Mouse (Mus musculus) heart, embryonic 12.5 days (tissue): ENCODE data around the gene Ank2. TPM values are rescaled to one million over a fixed set of nuclear protein-coding genes. Genes with fewer than 3 reads are reported as not detected.

ENCODE experiments used
- ATAC-seq: fragments of 200-750 bp; cut with Nextera tagmentation; 2 replicates; pipeline ENCODE4 v1.8.0; 2017; ENCODE audit warnings: moderate TSS enrichment, moderate library complexity; ENCODE audit not compliant: insufficient number of reproducible peaks, low FRiP score
- H3K27ac ChIP-seq: fragments of 300-500 bp; sonication (generic); 2 replicates; pipeline ENCODE4 v1.5.1; 2016; ENCODE audit warnings: mild to moderate bottlenecking, moderate library complexity; ENCODE audit not compliant: poor library complexity, severe bottlenecking
- H3K27me3 ChIP-seq: fragments of 300-500 bp; sonication (generic); replicated peaks from 2 replicates; pipeline ENCODE4 v1.6.1; 2016; ENCODE audit warnings: mild to moderate bottlenecking, moderate library complexity
- H3K36me3 ChIP-seq: fragments of 300-500 bp; sonication (generic); 2 replicates; pipeline ENCODE4 v1.6.1; 2016; ENCODE audit warnings: mild to moderate bottlenecking, moderate library complexity
- H3K4me1 ChIP-seq: fragments of 300-500 bp; sonication (generic); replicated peaks from 2 replicates; pipeline ENCODE4 v1.6.1; 2016; ENCODE audit warnings: mild to moderate bottlenecking
- H3K4me2 ChIP-seq: fragments of 300-500 bp; sonication (generic); 2 replicates; pipeline ENCODE4 v1.6.1; 2016; ENCODE audit warnings: mild to moderate bottlenecking, moderate library complexity
- H3K4me3 ChIP-seq: fragments of 300-500 bp; sonication (generic); 2 replicates; pipeline ENCODE4 v1.5.1; 2016; ENCODE audit warnings: mild to moderate bottlenecking
- H3K9ac ChIP-seq: fragments of 300-500 bp; sonication (generic); 2 replicates; pipeline ENCODE4 v1.6.1; 2016; ENCODE audit warnings: mild to moderate bottlenecking, moderate library complexity
- H3K9me3 ChIP-seq: fragments of 300-500 bp; sonication (generic); replicated peaks from 2 replicates; pipeline ENCODE4 v1.6.1; 2016; ENCODE audit warnings: mild to moderate bottlenecking, moderate library complexity
- WGBS: fragments of 180-500 bp; shearing (Covaris S2); methylation state at CpG from one replicate; pipeline ENCODE4 v1.1.7; 2016; 5-methylcytosine and 5-hydroxymethylcytosine counted together
- polyA plus RNA-seq: library from polyadenylated mRNA; unstranded; fragments of >200 nt; fragmentation: Nextera tagmentation; extraction: Ambion mirVana; gene quantifications from 2 replicates; pipeline ENCODE4 v1.2.1, GENCODE M21; 2016

The Ank2 gene
- polyA plus RNA-seq, 1 experiment from 2014 or later = 42.5 TPM

DNA sequence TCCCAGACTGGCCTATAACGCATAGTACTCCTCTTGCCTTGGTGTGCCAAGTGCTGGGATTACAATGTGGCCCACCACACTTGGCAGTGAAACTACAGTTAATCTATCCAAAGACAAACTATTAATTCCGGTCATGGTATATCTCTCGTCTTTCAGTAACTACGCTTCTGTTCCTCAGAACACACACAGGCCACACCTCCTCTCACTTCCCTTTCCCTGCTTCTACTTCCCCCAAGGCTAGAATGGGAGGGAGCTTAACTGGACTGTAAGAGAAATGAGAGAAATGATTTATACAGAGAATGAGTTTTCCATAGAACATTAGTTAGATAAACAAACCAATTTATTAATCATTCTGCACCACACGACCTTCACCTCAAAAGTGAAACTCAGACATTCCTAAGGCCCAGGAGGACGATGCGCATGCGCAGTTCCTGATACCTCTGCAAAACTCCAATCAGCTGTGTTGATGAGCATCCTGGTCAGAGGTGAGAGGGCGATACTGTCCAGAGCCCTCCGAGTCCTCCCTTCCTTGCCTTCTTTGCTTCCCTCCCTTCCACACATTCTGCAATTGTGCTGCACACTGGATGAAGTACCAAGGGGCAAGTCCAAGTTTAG is 206.2 kb downstream of the Ank2 start:
- no peaks in the 10 kb centered on the region for H3K27me3 ChIP-seq
- H3K4me3 ChIP-seq = no peak overlapping the region
- no peak overlapping the region for H3K9ac ChIP-seq
- H3K36me3 ChIP-seq = no peaks in the 10 kb centered on the region
- H3K4me2 ChIP-seq = no peak overlapping the region
- peaks cover 21% of the 10 kb centered on the region for H3K4me1 ChIP-seq
- no peaks in the 10 kb centered on the region for H3K9me3 ChIP-seq
- WGBS = 83% methylated on average over 10 of the region's 10 CpGs
- ATAC-seq = no peak
- no peak overlapping the region for H3K27ac ChIP-seq

DNA sequence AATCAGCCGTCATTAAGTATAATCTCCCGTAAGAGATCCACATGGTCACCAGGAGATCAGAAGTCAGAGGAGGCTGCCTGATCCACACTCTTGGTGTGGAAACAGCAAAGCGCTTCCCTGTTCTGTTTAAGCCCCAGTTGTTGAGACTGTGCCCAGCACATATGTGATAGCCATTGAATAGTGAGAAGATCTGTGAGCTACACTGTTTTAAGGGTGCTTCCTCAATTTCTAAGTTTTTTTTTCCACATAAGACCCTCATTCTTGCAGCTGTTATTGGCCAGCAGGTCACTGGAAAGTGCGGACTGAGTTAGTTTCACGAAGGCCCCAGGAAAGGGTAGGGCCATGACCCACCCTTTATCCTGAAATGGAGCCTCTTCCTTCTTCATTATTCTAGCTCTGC is 216.9 kb downstream of the Ank2 start:
- Histone ChIP-seq H3K27me3 (no peaks in the 10 kb centered on the region), H3K4me1 (no peaks in the 10 kb centered on the region), H3K27ac (no peak overlapping the region), H3K9ac (no peak overlapping the region), H3K4me2 (no peak overlapping the region), H3K36me3 (no peaks in the 10 kb centered on the region), H3K4me3 (no peak overlapping the region), H3K9me3 (no peaks in the 10 kb centered on the region)
- WGBS = 89% methylated on average over 5 of the region's 5 CpGs
- ATAC-seq = no peak

DNA sequence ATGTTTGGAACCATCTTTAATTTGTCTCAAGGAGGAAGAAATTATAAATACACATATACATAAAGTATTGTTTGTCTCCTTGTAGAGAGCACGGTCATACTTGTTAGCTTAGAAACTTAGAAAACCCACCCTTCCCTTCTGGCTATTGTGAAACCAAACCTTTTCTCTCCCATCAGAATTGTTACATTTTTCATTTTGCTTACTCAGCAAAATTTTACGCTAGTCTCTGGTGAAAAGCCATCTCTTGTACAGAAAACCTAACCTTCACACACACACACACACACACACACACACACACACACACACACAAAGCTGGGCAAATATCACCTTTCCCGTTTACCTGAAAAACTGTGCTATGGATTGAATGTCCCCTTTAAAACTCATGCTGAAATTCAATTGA is 217.8 kb downstream of the Ank2 start:
- WGBS = 91% methylated on average over 3 of the region's 3 CpGs
- Histone ChIP-seq H3K36me3 (no peaks in the 10 kb centered on the region), H3K4me2 (no peak overlapping the region), H3K9me3 (no peaks in the 10 kb centered on the region), H3K4me1 (no peaks in the 10 kb centered on the region), H3K9ac (no peak overlapping the region), H3K4me3 (no peak overlapping the region), H3K27ac (no peak overlapping the region), H3K27me3 (no peaks in the 10 kb centered on the region)
- no peak for ATAC-seq

DNA sequence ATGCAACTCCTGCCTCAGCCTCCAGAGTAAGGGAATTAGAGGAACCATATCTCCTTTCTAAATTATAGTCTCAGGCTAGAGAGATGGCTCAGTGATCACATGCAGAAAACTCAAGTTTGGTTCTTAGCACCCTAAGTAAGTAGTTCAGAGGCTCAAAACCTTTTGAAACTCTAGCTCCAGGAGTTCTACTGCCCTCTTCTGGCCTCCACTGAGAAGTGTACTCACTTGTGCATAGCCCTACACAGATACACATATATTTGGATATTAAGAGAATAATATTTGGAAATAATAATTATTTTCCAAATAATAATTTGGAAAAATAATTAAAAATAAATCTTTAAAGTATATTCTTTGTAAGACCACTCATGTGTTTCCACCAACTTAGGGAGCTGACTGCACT is 218.8 kb downstream of the Ank2 start:
- Histone ChIP-seq H3K9ac (no peak overlapping the region), H3K4me3 (no peak overlapping the region), H3K27ac (no peak overlapping the region), H3K4me2 (no peak overlapping the region), H3K27me3 (no peaks in the 10 kb centered on the region), H3K4me1 (no peaks in the 10 kb centered on the region), H3K36me3 (no peaks in the 10 kb centered on the region), H3K9me3 (no peaks in the 10 kb centered on the region)
- ATAC-seq = no peak

DNA sequence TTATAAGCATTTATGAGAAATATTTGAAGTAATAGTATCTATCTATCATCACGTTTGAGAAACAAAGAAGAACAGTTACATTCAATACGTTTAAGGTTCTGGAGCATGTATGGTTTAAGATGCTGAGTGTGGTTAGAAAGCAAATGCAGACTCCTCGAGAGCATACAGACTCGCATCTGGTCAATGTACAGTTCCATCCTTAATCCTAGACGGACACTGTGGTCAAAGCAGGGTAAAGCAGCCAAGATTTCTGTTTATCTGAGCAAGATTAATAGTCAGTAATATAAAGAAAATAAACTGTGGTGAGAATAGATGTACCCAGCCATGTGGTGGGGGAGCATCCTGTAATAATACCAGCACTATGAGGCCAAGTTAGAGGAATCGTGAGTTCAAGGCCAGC is 223.2 kb downstream of the Ank2 start:
- WGBS = 76% methylated on average over 6 of the region's 6 CpGs
- H3K4me3 ChIP-seq = no peak overlapping the region
- no peaks in the 10 kb centered on the region for H3K36me3 ChIP-seq
- H3K27ac ChIP-seq = no peak overlapping the region
- H3K4me1 ChIP-seq = no peaks in the 10 kb centered on the region
- H3K9ac ChIP-seq = no peak overlapping the region
- no peak for ATAC-seq
- no peaks in the 10 kb centered on the region for H3K27me3 ChIP-seq
- H3K4me2 ChIP-seq = no peak overlapping the region
- H3K9me3 ChIP-seq = no peaks in the 10 kb centered on the region

DNA sequence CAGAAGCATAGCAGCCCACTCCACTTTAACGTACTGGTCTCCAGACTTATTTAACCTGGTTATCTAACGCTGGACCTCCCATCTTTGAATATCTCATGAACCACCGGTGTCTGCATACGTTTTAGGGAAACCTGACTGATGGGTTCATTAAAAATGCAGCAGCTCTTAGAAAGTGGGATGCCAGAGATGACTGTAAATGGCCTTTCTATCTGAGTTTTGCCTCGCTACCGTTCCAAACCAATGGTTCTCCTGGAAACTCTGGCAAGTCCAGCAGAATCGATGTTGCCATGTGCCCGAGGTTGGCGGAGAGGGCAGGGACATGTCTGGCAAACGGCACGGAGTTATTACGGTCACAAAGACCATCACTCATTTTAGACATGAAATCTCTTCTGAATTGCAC is 226.3 kb downstream of the Ank2 start:
- Histone ChIP-seq H3K27ac (no peak overlapping the region), H3K27me3 (no peaks in the 10 kb centered on the region), H3K4me3 (no peak overlapping the region), H3K36me3 (no peaks in the 10 kb centered on the region), H3K4me2 (no peak overlapping the region), H3K9ac (no peak overlapping the region), H3K4me1 (peaks cover 10% of the 10 kb centered on the region), H3K9me3 (no peaks in the 10 kb centered on the region)
- 81% methylated on average over 12 of the region's 12 CpGs for WGBS
- ATAC-seq = no peak

DNA sequence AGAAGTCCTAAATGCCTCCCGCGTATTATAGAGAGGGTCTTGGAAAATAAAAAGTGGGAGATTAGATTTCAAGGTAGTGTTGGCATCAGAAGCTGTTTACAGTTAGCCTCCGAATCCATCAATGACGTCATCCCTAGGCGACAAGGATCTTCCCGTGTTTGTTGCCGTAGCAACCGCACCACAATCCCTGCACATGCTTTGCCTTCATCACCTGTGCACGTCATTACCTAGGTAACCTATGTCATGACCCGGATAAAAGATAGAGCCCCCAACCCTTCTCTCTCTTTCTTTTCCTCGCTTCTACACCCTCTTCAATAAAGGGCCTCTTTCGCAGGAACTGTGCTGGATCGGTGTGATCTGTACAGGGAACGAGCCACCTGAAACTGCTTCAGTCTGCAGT is 229.5 kb downstream of the Ank2 start:
- Histone ChIP-seq H3K36me3 (no peaks in the 10 kb centered on the region), H3K27ac (no peak overlapping the region), H3K4me3 (no peak overlapping the region), H3K9ac (no peak overlapping the region), H3K9me3 (no peaks in the 10 kb centered on the region), H3K27me3 (no peaks in the 10 kb centered on the region), H3K4me1 (peaks cover 10% of the 10 kb centered on the region), H3K4me2 (no peak overlapping the region)
- WGBS = 80% methylated on average over 14 of the region's 14 CpGs
- ATAC-seq = peak; percentile 45; the same call in 1 of the 2 replicates

DNA sequence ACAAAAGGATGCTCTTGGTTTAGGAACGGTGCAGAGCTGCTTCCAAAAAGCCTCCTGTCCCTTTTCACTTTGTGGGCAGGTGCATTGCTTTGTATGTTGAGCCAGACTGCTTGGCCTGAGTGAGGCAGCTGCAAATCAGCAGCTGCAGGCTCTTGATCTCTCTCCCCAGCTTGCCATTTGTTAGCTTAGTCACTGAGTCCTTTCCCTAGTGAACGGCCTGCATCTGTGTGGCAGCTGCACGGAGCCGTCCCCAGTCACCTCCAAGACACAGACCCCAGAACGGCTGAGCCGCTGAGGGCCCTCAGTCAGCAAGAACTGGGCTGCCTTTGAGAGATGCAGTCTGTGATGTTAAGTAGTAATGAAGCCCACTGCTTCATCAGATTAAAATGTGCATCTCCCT is 231.3 kb downstream of the Ank2 start:
- H3K27ac ChIP-seq = no peak overlapping the region
- no peak overlapping the region for H3K4me2 ChIP-seq
- no peak overlapping the region for H3K4me3 ChIP-seq
- no peaks in the 10 kb centered on the region for H3K9me3 ChIP-seq
- 53% methylated on average over 6 of the region's 6 CpGs for WGBS
- peaks cover 10% of the 10 kb centered on the region for H3K4me1 ChIP-seq
- no peak for ATAC-seq
- H3K36me3 ChIP-seq = no peaks in the 10 kb centered on the region
- no peaks in the 10 kb centered on the region for H3K27me3 ChIP-seq
- H3K9ac ChIP-seq = no peak overlapping the region

DNA sequence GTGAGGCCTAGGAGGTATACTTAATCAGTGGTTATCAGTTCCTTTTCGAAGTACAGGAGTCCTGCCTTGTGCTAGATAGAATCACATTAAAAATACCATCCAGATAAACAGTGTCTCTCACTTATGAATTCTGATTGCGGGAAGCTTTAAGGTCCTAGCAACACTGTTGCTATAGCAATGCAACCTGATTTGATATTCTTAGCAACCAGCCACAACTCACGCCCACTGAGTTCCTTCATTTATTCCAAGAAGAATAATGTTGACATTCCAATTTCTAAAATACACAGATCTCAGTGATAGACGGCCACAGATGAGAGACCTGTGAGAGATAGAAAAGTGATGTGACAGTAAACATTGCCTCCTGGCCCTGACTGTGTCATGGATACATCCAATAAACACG is 233.4 kb downstream of the Ank2 start:
- no peak overlapping the region for H3K27ac ChIP-seq
- H3K4me2 ChIP-seq = no peak overlapping the region
- H3K36me3 ChIP-seq = no peaks in the 10 kb centered on the region
- no peaks in the 10 kb centered on the region for H3K27me3 ChIP-seq
- H3K9me3 ChIP-seq = no peaks in the 10 kb centered on the region
- ATAC-seq = no peak
- no peak overlapping the region for H3K9ac ChIP-seq
- 67% methylated on average over 5 of the region's 5 CpGs for WGBS
- H3K4me1 ChIP-seq = peaks cover 12% of the 10 kb centered on the region
- no peak overlapping the region for H3K4me3 ChIP-seq

DNA sequence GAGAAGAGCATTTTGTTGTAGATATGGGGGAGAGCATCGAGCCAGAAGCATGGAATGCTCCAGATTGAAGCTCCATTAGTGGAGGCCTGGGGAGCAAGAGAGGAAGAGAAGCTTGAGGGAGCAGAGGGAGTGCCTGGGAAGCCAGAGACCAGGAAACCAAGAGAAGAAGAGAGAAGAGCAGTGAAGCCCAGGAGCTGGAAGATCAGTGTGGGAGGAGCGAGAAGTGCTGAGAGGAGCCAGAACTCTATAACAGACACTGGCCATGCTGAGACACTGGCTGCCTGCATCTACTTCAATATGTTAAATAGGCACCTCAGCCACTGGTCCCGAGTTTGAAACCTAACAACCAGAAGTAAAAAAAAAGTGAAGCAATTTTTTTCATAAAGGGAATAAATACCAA is 234.0 kb downstream of the Ank2 start:
- ATAC-seq = no peak
- Histone ChIP-seq H3K27ac (no peak overlapping the region), H3K27me3 (no peaks in the 10 kb centered on the region), H3K4me2 (no peak overlapping the region), H3K9ac (no peak overlapping the region), H3K4me1 (peaks cover 11% of the 10 kb centered on the region), H3K4me3 (no peak overlapping the region), H3K36me3 (no peaks in the 10 kb centered on the region), H3K9me3 (no peaks in the 10 kb centered on the region)
- 59% methylated on average over 3 of the region's 3 CpGs for WGBS

DNA sequence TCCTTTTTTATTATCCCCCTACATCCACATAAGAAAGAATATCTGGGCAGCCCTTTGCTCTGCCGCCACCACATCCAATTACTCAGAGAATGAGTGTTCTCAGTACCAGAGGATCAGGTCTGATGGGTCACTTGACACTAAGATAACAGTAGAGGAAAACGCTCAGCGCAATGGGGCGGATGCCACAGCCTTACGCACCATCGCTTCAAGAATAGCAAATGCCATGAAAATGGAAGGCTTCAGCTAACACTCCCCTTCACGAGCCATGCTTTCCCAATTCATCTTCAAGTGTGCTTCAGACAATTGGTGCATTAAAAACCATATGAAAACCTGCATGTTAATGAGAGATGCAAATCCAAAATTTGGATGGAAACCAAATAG is 238.4 kb downstream of the Ank2 start:
- H3K4me3 ChIP-seq = no peak overlapping the region
- no peaks in the 10 kb centered on the region for H3K27me3 ChIP-seq
- WGBS = 41% methylated on average over 7 of the region's 7 CpGs
- H3K36me3 ChIP-seq = no peaks in the 10 kb centered on the region
- no peak overlapping the region for H3K4me2 ChIP-seq
- no peak for ATAC-seq
- no peak overlapping the region for H3K9ac ChIP-seq
- H3K4me1 ChIP-seq = peaks cover 10% of the 10 kb centered on the region
- H3K9me3 ChIP-seq = no peaks in the 10 kb centered on the region
- H3K27ac ChIP-seq = no peak overlapping the region

DNA sequence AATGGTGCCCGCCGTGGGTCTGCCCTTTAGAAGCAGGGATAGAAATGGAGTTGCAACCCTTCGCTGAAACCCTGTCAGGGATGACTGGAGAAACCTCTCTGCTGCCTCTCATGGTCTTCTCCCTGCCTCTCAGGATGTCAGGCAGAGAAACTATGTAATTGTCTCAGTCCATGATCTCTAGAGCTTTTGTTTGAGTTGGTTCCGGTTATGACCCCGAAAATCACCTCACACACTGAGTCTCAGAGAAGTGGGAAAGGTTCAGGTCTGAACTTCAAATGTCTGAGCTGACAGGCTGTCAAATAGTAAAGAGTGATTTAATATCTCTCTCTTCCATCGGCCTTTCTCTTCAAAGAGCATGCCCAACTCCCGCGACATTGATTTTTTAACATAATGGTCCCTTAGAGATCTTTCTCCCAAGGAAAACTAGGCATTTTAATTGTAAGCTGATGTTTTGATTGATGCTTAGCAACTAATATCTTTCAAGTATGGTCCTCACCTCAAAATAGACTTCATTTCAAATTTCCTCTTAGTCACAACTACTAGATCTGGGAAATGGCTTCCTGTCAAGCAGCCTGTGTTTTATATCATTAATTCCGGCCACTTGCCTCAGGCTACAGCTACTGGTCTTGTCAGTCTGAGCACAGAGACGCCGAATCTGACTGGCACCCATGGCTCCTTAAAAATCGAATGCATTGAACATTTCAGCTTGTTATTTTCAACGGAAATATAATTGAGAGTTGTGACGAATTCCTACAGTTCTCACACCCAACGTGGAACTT is 239.0 kb downstream of the Ank2 start:
- H3K4me2 ChIP-seq = no peak overlapping the region
- ATAC-seq = no peak
- H3K4me1 ChIP-seq = peaks cover 10% of the 10 kb centered on the region
- WGBS = 75% methylated on average over 15 of the region's 15 CpGs
- H3K9me3 ChIP-seq = no peaks in the 10 kb centered on the region
- no peak overlapping the region for H3K4me3 ChIP-seq
- no peak overlapping the region for H3K27ac ChIP-seq
- no peak overlapping the region for H3K9ac ChIP-seq
- no peaks in the 10 kb centered on the region for H3K27me3 ChIP-seq
- H3K36me3 ChIP-seq = no peaks in the 10 kb centered on the region
